In the genomic region with DNA sequence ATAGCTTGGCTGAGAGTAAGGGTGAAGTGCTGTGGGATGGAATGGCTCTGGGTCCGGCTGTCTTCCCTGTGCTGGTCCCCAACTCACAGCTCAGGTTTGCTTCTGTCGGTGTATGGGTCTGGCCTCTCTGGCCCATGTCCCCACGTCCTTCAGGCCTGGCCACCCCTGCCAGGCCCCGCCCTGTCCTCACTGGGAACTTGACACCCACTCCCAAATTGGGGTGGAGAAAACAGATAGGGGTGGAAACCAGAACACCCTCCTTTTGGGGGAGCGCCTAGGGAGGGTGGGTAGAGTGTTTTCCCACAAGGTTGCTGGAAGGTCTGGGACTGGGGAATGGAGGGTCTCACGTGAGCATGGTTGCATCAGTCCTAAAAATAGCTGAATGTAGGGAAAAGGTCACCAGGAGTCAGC, we compare ENCODE assay signal across 7 mouse cellular contexts. TPM values are rescaled to one million over a fixed set of nuclear protein-coding genes. Genes with fewer than 3 reads are reported as not detected.
DNase-seq lines count a peak whose midpoint lies in the region; ATAC-seq and TF ChIP-seq lines count a peak whose summit lies in the region.

Cpt1b (minus strand) TSS at position 153 of the 411 bp plus-strand sequence.

- peak; percentile 74 for ATAC-seq in heart, embryonic 14.5 days (ENCODE audit: insufficient number of reproducible peaks, insufficient read depth, low FRiP score, low read depth)
- no peak for ATAC-seq in limb, embryonic 11.5 days (ENCODE audit: insufficient number of reproducible peaks, low FRiP score, low TSS enrichment, low read depth)
- no peak for ATAC-seq in stomach, postnatal 0 days (ENCODE audit: low FRiP score, low TSS enrichment)
- ATAC-seq in forebrain, embryonic 13.5 days: no peak

- whole genome bisulfite sequencing in heart, embryonic 14.5 days: 16% methylated on average over 6 of the region's 6 CpGs
- WGBS in limb, embryonic 11.5 days: 14% methylated on average over 6 of the region's 6 CpGs
- WGBS in stomach, postnatal 0 days: 47% methylated on average over 6 of the region's 6 CpGs
- WGBS in forebrain, embryonic 13.5 days: 24% methylated on average over 6 of the region's 6 CpGs

- peak within 1 kb of the TSS; percentile 75 for H3K4me2 ChIP-seq in heart, embryonic 14.5 days (ENCODE audit: low read length)
- H3K4me2 ChIP-seq in limb, embryonic 11.5 days (ENCODE audit: low read depth, severe bottlenecking): peak within 1 kb of the TSS; percentile 25; the same call in 1 of the 2 replicates
- no peak within 1 kb of the TSS for H3K4me2 ChIP-seq in stomach, postnatal 0 days (replicated peaks; ENCODE audit: low read depth)
- H3K4me2 ChIP-seq in forebrain, embryonic 13.5 days: no peak within 1 kb of the TSS

- H3K27me3 ChIP-seq in heart, embryonic 14.5 days (ENCODE audit: control insufficient read depth, insufficient read depth, low read length): no peaks in the 10 kb centered on the region
- H3K27me3 ChIP-seq in limb, embryonic 11.5 days (ENCODE audit: control insufficient read depth, insufficient read depth, low read length): no peaks in the 10 kb centered on the region
- H3K27me3 ChIP-seq in stomach, postnatal 0 days (ENCODE audit: control insufficient read depth, insufficient read depth, low read length): no peaks in the 10 kb centered on the region
- H3K27me3 ChIP-seq in forebrain, embryonic 13.5 days: no peaks in the 10 kb centered on the region

- peaks cover 25 to 38% of the 10 kb centered on the region in 2 experiments for H3K4me1 ChIP-seq in heart, embryonic 14.5 days (ENCODE audit: control insufficient read depth in 2 of 2, insufficient read depth in 2 of 2, low read length in 2 of 2)
- peaks cover 9% of the 10 kb centered on the region for H3K4me1 ChIP-seq in limb, embryonic 11.5 days (ENCODE audit: control insufficient read depth, insufficient read depth, low read length)
- no peaks in the 10 kb centered on the region for H3K4me1 ChIP-seq in stomach, postnatal 0 days (replicated peaks; ENCODE audit: control insufficient read depth, insufficient read depth)
- peaks cover 13% of the 10 kb centered on the region for H3K4me1 ChIP-seq in forebrain, embryonic 13.5 days

- TF ChIP-seq CTCF in stomach, postnatal 0 days (IDR thresholded peaks at IDR 0.05; ENCODE audit: low read depth): no peak

- H3K9me3 ChIP-seq in heart, embryonic 14.5 days (ENCODE audit: control insufficient read depth, low read length): no peaks in the 10 kb centered on the region
- H3K9me3 ChIP-seq in limb, embryonic 11.5 days (ENCODE audit: control insufficient read depth, low read length): no peaks in the 10 kb centered on the region
- no peaks in the 10 kb centered on the region for H3K9me3 ChIP-seq in stomach, postnatal 0 days (ENCODE audit: control insufficient read depth, low read length)
- no peaks in the 10 kb centered on the region for H3K9me3 ChIP-seq in forebrain, embryonic 13.5 days (replicated peaks)

- no peak for TF ChIP-seq EP300 in stomach, postnatal 0 days (optimal IDR thresholded peaks at IDR 0.05)

- H3K27ac ChIP-seq in heart, embryonic 14.5 days (replicated peaks in 1 of 2; ENCODE audit: control insufficient read depth in 1 of 2, insufficient read depth in 1 of 2, low read depth in 2 of 2, low read length in 2 of 2): peak within 1 kb of the TSS; percentile 99 to 100
- H3K27ac ChIP-seq in limb, embryonic 11.5 days (replicated peaks; ENCODE audit: low read depth, low read length): no peak within 1 kb of the TSS
- H3K27ac ChIP-seq in stomach, postnatal 0 days (replicated peaks): no peak within 1 kb of the TSS
- H3K27ac ChIP-seq in forebrain, embryonic 13.5 days: no peak within 1 kb of the TSS

- peak within 1 kb of the TSS; percentile 95 for H3K9ac ChIP-seq in heart, embryonic 14.5 days (ENCODE audit: low read length)
- no peak within 1 kb of the TSS for H3K9ac ChIP-seq in limb, embryonic 11.5 days (ENCODE audit: low read length)
- no peak within 1 kb of the TSS for H3K9ac ChIP-seq in stomach, postnatal 0 days (ENCODE audit: low read length)
- H3K9ac ChIP-seq in forebrain, embryonic 13.5 days: no peak within 1 kb of the TSS

- peaks cover 62% of the 10 kb centered on the region for H3K36me3 ChIP-seq in heart, embryonic 14.5 days (ENCODE audit: control insufficient read depth, insufficient read depth, low read length)
- peaks cover 2% of the 10 kb centered on the region; the same call in 1 of the 2 replicates for H3K36me3 ChIP-seq in limb, embryonic 11.5 days (ENCODE audit: control insufficient read depth, insufficient read depth, low read length)
- no peaks in the 10 kb centered on the region for H3K36me3 ChIP-seq in stomach, postnatal 0 days (ENCODE audit: control insufficient read depth, insufficient read depth, low read length)
- peaks cover 53% of the 10 kb centered on the region for H3K36me3 ChIP-seq in forebrain, embryonic 13.5 days (ENCODE audit: poor library complexity, severe bottlenecking)

- peak; percentile 28 for DNase-seq in ZHBTc4 (ENCODE audit: low read depth, low spot score)
- no peak for DNase-seq in adrenal gland, postnatal 4 days (ENCODE audit: low spot score in 2 of 2)
- DNase-seq in limb, embryonic 11.5 days (ENCODE audit: low spot score): no peak
- no peak for DNase-seq in layer of hippocampus, postnatal 36 days
- DNase-seq in stomach, postnatal 0 days (ENCODE audit: low spot score): no peak

- peak within 1 kb of the TSS; percentile 61 to 76 for H3K4me3 ChIP-seq in heart, embryonic 14.5 days (ENCODE audit: control insufficient read depth in 1 of 2, insufficient read depth in 1 of 2, low read depth in 1 of 2, low read length in 2 of 2)
- no peak within 1 kb of the TSS for H3K4me3 ChIP-seq in limb, embryonic 11.5 days (ENCODE audit: low read depth, low read length)
- H3K4me3 ChIP-seq in stomach, postnatal 0 days (ENCODE audit: low read depth, low read length): no peak within 1 kb of the TSS
- no peak within 1 kb of the TSS for H3K4me3 ChIP-seq in forebrain, embryonic 13.5 days

RNA-seq across cellular contexts. Expression of gene Cpt1b, which starts in this region (rescaled TPM):
- total RNA-seq in adrenal gland, postnatal 4 days (2021): 100 to 1,000 TPM in 1 of 2 experiments, 10 to 100 TPM in 1; 95.7 to 128 TPM
- 190 and 218 TPM in 2 replicates for polyA plus RNA-seq in heart, embryonic 14.5 days (2014; fragmentation: Nextera tagmentation; extraction: Ambion mirVana)
- 1.0 and 1.2 TPM in 2 replicates for polyA plus RNA-seq in limb, embryonic 11.5 days (2014; fragmentation: Nextera tagmentation; extraction: Ambion mirVana)
- total RNA-seq in layer of hippocampus, postnatal 36 days (2021): 1 to 10 TPM; 1.8 to 2.3 TPM
- 0.51 and 0.63 TPM in 2 replicates for polyA plus RNA-seq in stomach, postnatal 0 days (2015; fragmentation: Nextera tagmentation; extraction: Ambion mirVana)
- polyA plus RNA-seq in forebrain, embryonic 13.5 days (2015; fragmentation: Nextera tagmentation; extraction: Ambion mirVana): 0.94 and 0.97 TPM in 2 replicates

Comparison
In these comparisons a context has a peak if more than half of its experiments do, and no peak if none do; other contexts are left out.
1. RNA of gene Cpt1b (total RNA-seq): 95.7 to 128 TPM in adrenal gland, postnatal 4 days; 1.8 to 2.3 TPM in layer of hippocampus, postnatal 36 days; every median in the first group is over 10 times any median in the second.
2. RNA of gene Cpt1b (polyA plus RNA-seq): 190 to 218 TPM in heart, embryonic 14.5 days; 1.0 to 1.2 TPM in limb, embryonic 11.5 days, 0.94 to 0.97 TPM in forebrain, embryonic 13.5 days and 0.51 to 0.63 TPM in stomach, postnatal 0 days; every median in the first group is over 10 times any median in the second.
3. H3K27ac ChIP-seq: peak in heart, embryonic 14.5 days (2 of 2); none in limb, embryonic 11.5 days (single experiment), stomach, postnatal 0 days (single experiment) and forebrain, embryonic 13.5 days (single experiment).
4. H3K4me2 ChIP-seq: peak in heart, embryonic 14.5 days (single experiment) and limb, embryonic 11.5 days (single experiment); none in stomach, postnatal 0 days (single experiment) and forebrain, embryonic 13.5 days (single experiment).
5. H3K4me3 ChIP-seq: peak in heart, embryonic 14.5 days (2 of 2); none in limb, embryonic 11.5 days (single experiment), stomach, postnatal 0 days (single experiment) and forebrain, embryonic 13.5 days (single experiment).